Mouse (Mus musculus) adrenal gland, adult 8-10 months (tissue): ENCODE data around the gene Arhgef18. TPM values are rescaled to one million over a fixed set of nuclear protein-coding genes. Genes with fewer than 3 reads are reported as not detected.

Experiments
- DNase-seq: peaks from one replicate; pipeline ENCODE4 v3.0.0; 2022
- total RNA-seq, 4 experiments: library from RNA; stranded (reverse); gene quantifications; 2 replicates each; pipeline ENCODE4 v1.2.4; 2022

Arhgef18 gene
- total RNA-seq, 4 experiments from 2014 or later = 44.6 to 48.1 (median 47.0) TPM

DNA sequence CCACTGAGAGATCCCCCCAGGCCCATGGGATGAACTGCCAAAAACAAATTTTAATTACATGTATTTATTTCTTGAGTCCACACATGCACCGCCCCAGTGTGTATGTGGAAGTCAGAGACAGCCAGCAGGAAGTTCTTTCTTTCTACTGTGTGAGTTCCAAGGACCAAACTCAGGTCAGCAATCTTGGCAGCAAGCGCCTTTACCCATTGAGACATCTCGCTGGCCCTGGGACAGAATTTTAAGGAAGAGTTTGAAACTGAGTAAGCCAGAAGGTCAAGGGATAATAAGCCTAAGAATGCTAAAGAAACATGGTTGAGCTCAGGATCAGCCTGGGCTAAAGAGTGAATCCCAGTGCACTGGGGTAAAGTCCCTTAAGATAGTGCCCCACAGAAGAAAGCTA lies 4.8 kb downstream of the Arhgef18 start:
- DNase-seq = no peak

DNA sequence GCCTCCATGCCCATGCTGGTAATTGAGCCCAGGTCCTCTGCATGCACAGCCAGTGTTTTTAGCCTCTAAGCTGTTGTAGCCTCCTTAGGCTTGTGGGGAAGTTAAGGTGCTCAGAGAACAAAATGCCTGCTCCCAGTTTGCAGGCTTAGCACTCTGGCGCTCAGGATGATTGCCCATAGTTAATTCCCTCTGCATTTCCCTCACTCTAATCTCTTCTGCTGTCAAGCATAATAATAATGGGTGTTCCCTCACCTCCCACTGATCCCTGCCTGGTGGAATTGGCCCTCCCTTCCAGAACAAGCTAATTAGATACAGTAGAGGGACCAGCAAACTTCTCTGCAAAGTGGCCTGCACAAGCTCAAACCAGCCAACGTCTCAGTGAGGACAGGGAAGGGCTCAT lies 7.7 kb downstream of the Arhgef18 start:
- DNase-seq = no peak

DNA sequence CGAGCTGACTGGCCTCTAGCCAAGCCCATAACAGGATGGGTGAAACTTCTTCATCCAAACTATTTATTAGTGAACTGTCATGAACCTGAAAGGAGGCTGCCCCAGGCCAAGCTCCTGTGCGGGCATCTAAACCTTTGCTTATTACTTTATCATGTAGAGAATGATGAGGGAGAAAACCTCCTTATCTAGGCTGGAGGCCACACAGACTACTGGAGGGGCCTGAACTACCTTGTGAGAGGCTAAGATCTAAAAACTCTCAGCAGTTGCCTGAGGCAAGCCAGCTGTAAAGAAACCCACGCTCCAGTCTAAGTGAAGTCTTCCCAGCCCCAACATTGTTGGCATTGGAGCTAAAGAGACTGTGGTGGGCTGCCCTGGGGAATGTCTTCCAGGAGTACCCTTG lies 14.6 kb downstream of the Arhgef18 start:
- DNase-seq = no peak

DNA sequence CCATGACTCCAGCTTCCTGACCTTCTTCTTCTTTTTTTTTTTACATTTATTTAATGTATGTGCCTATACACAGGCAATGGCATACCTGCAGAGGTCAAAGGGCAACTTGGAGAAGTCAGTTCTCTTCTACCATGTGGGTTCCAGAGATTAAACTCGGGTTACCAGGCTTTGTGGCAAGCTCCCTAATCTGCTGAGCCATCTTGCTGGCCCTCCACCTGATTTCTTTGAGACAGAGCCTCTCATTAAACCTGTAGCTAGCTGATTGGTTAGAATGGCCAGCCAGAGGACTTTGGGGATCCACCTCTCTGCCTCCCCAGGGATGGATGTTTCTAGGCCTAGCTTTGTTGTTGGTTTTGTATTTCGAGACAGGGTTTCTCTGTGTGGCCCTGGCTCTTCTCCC lies 18.3 kb downstream of the Arhgef18 start:
- DNase-seq = no peak

DNA sequence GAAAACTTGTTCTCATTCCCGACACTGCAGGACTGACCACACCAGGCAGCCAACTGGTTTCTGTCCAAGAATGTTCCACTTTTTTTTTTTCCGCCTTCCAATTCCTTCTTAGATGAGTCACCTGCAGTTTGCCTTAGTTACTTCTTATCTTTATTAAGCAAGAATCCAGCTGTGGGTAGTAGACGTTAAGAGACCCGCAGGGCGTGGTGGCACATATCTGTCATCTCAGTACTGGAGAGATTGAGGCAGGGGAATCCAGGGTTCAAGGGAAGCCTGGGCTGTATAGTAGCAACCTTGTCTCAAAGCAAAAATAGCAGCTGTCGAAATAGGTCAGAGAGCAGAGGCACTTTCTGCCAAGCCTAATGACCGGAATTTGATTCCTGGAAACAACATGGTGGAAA lies 19.1 kb downstream of the Arhgef18 start:
- no peak for DNase-seq

DNA sequence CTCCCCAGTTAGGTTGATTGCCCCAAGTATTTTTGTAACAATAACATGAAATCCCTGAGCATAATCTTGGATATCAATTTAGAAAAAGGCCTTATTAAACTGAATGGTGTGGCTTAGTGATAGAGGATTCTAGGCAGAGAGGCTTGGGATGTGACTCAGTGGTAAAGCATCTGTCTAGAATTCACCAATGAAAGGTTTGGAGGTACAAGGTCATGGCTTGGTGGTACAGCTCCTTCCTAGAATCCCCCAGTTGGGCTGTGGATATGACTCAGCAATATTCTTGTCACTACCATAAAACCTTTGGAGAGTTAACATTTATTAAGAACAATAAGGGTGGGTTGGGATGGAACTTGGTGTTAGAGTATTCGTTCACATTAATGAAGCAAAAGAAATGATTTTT lies 20.0 kb downstream of the Arhgef18 start:
- no peak for DNase-seq

DNA sequence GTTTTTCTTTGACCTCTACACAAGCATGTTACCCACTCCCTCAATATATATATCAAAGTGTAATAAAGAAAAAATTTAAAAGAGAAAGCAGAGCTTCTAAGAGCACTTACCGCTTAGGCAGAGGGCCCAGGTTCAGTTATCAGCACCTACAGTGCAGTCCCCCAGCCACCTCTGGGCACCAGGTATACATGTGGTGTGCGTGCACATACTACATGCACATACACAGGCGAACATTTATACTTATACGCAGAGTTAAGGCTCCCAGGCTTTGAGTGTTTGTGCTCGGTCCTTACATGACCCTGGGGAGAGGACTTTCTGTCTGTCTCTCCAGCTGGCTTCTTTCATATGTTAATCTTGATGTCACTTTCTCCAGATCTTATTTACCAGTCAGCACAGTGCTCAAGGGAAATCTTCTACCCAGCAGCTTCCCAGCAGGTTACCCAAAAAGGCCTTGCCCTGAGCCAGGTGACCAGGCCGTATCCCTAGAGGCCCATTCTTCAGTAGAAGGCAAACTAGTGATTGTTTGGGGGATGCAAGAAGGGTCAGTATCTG lies 21.9 kb downstream of the Arhgef18 start:
- DNase-seq = no peak

DNA sequence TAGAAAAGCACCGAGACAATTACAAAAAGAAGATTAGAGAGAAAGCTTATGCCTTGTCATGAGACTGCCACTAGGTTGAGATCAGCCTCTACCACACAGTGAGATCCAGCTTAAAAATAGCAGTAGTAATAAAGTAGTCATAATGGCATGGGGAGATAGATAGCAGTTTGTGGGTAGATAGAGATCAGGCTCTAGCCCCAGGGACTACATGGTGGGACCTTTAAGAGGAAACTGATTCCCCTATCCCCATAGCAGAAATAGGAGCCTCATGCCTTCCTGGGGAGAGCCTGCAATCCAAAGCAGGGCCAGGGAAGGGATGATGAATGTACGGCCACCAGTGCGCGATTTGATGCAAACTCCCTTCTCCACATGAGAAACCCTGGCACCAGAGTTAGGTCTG lies 22.5 kb downstream of the Arhgef18 start:
- DNase-seq = no peak

DNA sequence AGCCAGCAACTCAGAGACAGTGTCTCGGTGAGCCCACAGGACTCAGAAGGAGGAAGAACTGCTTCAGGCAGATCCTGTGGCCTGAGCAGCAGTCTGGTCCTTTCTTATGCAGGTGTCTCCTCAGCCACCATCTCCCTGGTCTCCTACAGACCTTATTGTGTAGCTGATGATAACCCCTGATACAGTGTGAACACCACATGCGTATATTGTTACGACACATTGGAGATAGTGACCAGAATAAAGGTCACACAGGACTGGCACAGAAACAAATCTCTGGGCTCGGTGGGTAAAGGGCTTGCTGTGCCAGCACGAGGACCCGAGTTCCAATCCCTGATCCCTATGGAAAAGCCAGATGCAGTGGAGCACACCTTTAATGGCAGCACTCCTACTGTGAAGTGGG lies 22.9 kb downstream of the Arhgef18 start:
- DNase-seq = no peak

DNA sequence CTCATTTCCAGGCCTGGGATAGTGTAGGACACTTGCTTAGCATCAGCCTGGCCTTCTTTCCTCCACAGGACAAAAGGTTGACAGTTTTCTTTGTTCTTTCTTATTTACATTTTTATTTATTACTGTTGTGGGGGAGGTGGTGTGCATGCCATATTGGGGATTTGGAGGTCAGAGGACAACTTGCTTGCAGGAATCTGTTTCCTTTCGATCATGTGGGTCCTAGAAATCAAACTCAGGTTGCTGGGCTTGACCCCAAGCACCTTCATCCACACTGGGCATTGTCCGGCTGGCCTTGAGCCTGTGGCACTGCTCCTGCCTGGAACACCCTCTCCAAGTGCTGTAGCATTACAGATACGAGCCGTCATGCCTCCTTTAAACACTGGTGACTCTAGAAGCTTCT lies 24.0 kb downstream of the Arhgef18 start:
- no peak for DNase-seq

DNA sequence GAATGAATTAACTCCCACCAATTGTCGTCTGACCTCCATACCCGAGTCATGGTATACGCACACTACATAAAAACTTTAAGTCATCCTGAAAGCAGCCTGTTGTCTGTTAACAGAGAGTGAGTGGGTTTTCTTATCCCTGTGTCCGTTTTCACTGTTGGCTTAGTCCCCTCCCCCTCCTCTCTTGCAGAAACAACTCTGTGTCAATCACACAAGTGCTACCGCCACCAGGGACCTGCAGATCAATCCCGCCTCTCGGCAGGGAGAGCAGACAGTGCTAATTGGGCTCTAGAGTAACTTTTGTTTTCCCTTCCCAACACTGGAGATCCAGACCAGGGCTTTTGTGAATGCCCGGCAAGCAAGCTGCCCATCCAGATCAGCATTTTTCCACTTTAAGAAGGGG lies 24.6 kb downstream of the Arhgef18 start:
- DNase-seq = no peak

DNA sequence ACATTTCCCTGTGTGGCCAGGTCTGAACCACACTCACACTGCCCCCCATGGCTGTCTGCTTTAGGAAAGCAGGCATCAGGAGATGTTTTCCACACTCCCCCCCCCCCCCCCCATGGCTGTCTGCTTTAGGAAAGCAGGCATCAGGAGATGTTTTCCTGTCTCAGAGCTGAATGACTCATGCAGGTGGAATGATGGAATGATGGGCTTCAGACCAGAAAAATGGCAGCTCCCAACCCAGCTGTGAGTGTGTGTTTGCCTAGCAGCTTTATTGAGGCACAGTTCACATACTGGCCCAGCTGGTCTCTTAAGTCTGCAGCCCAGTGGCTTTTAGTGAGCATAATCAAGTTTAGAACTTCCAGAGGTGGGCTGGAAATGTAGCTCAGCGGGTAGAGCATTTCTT lies 25.3 kb downstream of the Arhgef18 start:
- DNase-seq = no peak

DNA sequence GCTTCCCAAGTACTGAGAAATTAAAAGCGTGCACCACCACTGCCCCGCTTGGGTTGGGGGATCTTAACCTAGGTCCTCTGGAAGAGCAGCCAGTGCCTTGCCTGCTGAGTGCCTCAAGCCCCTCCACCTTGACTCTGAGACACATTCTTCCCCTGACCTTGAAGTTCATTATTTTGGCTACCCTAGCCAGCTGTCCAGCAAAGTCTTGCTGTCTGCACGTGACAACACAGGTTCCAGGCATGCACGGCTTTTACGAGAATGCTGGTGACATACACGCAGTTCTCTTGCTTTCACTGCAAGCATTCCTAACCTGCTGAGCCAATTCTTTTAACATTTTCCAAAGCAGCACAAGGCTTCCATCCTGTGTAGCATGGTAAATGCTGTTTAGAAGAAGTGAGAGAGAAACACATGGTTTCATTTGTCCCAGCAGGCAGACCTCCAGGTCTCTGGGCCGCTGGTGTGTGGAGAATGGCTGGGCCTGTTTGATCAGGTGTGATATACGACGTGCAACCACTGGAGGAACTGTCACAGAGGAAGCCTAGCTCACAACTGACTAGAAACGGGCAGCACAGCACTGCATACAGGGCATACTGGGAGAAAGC lies 27.4 kb downstream of the Arhgef18 start:
- DNase-seq = no peak

DNA sequence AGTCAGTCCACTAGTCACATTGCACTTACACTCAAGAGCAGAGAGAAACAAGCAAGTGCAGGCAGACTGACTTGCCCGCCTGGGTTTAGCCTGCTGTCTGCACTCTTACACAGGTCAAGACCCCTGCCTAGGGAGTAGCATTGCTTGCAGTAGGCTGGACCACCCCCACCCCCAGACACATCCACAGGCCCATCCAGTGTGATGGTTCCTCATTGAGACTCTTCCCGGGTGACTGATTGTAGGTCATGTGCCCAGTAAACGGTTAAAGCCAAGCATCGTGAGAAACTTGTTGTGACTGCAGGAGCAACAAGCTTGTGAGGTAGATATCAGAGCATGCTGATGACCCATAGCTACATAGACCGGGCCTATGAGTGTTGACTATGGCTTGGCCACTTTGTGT lies 28.7 kb downstream of the Arhgef18 start:
- no peak for DNase-seq

DNA sequence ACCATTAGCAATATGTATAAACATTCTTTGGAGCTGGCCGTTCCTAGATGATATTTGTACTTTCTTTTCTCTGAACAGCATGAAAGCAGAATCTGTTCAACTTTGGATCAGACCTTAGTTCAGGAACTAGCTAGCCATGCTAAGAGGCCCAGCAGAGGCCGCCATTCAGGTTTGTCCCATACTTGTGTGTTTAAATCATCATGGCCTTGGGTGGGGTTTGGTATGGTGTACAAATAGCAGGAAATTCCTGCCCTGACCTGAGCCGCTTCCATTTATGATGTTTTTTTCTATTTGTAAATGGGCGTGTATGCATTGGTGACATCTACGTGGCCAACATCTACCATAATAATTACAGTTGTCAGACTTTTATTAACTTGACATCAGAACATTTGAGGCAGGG lies 32.4 kb downstream of the Arhgef18 start:
- no peak for DNase-seq

DNA sequence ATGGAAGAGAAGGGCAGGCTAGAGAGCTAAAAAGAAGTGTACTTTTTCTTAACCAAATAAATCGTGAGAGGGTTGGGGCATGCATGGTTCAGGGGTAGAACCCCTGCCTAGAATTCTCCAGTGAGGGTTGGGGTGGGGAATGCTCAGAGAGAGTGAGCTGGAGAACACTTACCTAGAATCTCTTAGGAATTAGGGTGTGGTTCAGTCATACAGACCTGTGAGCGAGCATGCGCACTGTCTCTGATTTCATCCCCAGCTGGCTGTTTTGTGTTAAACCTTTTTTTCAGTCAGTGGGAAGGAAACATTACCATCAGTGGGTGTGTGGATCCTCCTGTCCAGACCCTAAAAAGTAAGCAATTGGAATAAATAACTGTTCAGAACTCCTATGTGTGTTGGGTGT lies 33.4 kb downstream of the Arhgef18 start:
- no peak for DNase-seq

DNA sequence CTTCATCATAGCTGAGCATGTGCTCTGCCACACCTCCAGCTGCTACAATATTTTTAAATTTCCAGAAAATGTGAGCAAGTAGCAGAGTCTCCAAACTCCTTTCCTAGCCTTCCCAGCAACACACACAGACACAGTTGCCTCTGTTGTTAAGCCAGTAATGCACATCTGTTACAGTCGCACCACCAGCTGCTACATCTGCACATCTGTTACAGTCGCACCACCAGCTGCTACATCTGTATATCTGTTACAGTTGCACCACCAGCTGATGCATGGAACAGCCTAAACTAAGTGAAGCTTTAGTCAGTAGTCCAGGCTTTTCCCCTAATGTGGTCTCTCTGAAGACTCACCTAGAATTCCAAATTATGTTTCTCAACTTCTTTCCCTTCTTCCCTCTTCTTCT lies 35.6 kb downstream of the Arhgef18 start:
- DNase-seq = no peak

DNA sequence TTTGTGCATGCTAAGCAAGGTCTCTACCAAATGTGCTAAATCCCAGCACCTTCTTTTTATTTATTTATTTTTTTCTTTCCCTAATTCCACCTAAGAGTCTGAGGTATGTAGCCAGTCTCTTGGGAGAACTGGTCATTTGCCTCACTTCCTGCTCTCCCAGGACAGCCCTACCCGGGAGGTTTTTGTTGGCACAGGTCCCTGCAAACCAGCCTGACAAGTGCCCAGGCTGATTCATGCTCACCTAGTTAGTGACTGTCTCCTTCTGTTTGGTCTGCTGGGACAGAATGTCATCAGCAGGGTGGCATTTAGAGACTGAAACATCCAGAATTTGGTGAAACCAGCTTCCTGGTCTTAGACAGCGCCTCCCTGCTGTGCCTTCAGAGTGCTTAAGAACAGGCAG lies 37.2 kb downstream of the Arhgef18 start:
- peak; percentile 61 for DNase-seq

DNA sequence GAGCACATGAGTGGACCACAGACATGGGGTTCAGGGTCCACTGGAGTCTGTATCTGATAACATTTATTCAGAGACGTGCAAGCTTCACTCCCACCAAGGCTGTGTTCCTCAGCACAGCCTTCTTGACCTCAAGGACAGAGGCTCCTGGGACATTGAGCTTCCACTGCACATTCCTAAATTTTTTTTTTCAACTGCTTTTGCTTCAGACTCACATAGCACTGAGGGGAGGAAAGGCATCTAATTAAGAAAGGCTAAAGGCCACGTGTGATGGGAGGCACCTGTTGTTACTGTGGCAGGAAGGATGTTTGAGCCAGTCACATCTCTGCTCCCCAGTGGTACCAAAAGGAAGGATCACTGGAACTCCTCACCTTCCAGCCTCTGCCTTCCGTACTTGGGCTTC lies 38.3 kb downstream of the Arhgef18 start:
- no peak for DNase-seq

DNA sequence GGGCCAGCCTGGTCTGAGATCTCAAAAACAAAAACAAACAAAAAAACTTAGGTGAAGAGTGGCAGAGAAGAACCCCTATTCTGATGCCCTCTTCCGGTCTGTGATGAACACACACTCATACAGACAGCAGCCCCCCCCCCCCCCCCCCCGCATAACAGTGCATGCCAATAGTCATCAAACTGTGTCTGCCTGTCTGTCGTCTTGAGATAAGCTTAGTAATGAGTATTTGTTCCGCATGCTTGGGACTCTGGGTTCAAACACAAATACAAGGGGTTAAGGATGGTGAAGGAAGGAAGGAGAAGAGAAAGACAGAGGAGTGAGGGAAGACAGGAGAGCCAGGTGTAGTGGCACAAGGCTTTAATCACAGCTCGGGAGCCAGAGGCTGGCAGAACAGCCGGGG lies 43.7 kb downstream of the Arhgef18 start:
- DNase-seq = no peak

DNA sequence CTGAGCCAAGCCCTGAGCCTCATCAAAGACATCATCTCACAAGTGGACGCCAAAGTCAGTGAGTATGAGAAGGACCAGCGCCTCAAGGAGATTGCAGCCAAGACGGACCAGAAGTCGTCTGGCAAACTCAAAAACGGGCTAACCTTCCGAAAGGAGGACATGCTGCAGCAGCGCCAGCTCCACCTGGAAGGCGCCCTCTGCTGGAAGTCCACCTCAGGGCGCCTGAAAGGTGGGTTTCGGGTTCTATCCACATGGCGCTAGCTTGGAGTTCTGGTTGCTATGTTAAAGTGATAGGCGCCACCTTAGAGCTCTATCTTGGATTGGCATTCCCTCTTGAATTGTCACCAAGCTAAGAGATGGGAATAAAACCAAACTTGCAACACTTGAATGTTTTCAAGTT lies 46.7 kb downstream of the Arhgef18 start:
- DNase-seq = no peak

DNA sequence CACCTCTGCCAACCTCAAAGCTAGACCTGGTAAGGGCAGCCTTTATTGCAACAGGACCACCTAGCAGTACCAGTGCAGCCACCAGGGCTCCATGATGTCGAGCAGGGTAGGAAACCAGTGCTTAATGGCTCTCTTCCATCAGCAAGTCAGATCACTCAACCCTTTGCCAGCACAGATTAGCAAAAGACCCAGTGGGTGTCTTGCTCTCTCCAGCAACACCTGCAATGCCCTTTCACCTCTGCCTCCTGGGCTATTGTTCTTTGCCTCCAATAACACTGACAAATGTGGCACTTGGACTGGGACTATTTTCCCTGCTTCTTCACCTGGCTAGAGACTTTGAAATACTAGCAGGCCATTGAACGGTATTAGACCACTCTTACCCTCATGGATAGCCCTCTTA lies 56.4 kb downstream of the Arhgef18 start:
- DNase-seq = no peak

DNA sequence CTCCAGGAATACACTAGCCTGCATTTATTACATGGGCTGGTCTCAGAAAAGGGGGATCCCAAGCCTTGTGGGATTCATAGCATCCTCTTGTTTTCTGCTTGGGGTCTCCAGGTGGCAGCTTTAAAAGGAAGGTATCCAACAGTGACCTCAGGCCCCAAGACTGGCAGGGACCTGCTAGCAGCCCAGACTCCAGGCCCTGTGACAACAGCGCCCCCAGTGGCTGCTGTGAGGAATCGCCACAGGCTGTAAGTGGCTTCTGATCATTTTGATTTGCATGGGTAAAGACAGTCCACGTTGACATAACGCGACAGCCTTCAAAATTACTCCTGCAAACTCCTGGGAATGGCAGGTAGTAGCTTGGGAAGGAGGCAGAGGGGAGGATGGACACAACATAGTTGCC lies 57.9 kb downstream of the Arhgef18 start:
- peak; percentile 26 for DNase-seq

DNA sequence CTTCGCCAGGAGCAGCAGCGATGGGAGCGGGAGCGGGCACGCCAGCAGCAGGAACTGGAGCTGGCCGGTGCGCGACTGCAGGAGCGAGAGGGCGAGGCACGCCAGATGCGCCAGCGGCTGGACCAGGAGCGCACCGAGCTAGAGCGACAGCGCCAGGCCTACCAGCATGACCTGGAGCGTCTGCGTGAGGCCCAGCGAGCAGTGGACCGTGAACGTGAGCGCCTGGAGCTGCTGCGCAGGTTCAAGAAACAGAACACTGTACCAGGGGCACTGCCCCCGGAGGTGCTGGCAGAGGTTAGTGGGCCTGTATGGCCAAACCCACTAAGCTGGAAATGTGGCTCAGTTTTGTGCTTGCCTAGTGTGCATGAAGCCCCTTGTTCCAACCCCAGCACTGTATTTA lies 59.2 kb downstream of the Arhgef18 start:
- no peak for DNase-seq

DNA sequence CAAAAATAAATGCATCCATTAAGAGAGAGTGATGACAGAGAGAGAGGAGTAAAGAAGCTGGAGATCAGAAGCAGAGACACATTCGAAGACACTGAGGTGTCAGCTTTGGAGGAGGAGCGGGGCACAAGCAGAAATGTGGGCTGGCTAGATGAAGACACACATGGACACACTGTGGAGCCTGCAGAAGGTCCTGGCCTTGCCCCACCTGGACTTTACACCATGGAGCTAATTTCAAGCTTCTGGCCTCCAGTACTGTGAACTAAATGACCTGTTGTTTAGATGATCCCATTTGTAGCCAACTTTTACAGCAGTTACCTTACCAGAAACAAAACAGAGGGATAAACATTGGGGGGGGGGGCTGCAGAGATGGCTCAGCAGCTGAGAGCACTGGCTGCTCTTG lies 70.4 kb downstream of the Arhgef18 start:
- no peak for DNase-seq
